Mouse (Mus musculus) cerebellum, adult (tissue): Measurements from ENCODE around the gene Slc9a3r1.

Experiments used
- ATAC-seq: cut with Nextera tagmentation; 2 replicates; pipeline ENCODE4 v1.9.2; 2017; ENCODE audit warnings: mild to moderate bottlenecking, moderate library complexity, mixed read lengths; ENCODE audit not compliant: insufficient number of reproducible peaks, low FRiP score, low TSS enrichment

Gene Slc9a3r1

DNA sequence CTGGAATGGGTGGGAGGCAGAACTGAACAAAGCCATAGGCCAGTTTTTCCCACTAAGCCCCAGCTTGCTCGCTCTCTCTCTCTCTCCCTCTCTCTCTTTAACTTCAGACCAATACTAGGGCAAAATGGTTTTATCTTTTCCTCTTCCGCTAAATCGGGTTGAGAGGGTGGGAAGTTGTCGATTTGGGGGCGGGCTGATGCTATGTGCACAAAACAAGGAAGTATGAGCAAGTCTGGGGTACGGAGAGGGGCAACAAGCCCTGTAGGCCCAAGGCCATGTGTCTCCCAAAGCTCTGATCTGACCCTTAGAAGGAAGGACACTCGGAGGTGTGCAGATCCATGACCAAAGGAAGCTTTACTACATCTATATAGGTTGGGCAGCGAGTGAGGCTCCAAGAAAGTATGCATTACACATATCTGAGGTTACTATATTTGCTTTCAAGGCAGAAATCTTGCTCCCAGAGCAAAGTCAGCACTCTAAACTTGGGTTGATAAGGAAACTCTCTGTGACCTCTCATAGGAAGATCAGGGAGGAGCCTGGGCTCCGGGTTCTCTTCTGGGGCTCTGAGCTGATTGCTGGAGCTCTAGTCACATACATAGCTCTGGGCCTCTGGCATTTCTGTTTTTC, 1.4 kb upstream of the Slc9a3r1 start:
- ATAC-seq = no peak

DNA sequence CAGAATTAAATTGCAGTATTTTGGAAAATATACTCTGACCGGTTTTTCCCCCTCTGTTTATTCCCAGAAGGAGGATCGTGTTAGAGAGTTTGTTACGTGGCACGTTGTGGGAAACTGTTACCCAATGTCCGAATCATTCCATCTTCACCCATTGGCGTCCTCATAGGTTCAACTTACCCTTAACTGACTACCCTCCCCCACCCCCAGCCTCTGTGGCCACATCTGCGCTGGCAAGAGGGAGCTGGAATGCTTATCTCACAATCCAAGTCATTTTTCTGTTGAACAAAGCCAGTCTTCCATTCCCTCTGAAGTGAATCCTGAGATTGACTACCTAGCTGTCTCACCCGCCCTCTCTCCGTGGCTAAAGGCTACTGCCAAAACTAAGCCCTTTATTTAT, 938 bp upstream of the Slc9a3r1 start:
- ATAC-seq = no peak

DNA sequence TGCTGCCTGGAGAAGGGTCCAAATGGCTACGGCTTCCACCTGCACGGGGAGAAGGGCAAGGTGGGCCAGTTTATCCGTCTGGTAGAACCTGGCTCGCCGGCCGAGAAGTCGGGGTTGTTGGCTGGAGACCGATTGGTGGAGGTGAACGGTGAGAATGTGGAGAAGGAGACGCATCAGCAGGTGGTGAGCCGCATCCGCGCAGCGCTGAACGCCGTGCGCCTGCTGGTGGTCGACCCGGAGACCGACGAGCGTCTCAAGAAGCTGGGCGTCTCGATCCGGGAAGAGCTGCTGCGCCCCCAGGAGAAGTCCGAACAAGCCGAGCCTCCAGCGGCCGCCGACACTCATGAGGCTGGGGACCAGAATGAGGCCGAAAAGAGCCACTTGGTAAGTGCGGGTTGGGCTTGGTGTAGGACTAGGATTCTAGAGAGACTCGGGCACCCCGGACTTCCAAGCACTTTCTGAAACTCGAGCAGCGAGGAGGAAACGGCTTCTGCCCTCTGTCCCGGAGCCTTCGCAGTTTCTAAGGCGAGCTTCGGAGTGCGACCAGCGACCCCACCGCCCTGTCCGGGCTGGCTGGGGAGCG, 518 bp downstream of the Slc9a3r1 start:
- no peak for ATAC-seq

DNA sequence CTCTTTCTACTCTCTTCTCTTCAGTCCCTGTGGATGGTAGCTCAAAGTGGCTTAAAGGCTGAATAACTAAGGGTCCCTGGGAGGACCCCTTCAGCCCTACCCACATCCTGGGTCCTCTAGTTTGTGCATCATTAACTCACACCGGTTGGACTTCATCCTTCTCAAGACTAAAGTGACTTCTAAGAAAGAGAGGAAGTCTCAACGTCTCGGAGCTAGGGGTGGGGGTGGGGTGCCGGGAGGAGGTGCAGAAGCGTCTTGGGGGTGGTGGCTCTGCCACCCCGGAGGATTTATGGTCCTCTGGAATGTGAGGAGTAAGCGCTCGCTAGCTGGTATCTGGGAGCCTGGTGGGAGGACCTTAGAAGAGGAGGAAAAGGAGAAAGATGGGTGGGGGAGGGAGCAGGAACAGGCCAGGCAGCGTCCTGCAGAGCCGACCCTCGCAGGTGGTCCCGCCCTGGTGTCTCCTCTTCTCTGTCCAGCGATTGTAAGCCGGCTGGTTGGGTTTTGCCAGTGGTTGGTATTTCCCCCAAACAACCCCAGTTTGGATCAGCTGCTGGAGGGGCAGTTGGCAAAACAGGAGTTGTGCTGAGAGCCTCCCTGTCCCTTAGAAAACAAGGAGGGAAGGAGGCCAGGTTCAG, 1.3 kb downstream of the Slc9a3r1 start:
- ATAC-seq = no peak

DNA sequence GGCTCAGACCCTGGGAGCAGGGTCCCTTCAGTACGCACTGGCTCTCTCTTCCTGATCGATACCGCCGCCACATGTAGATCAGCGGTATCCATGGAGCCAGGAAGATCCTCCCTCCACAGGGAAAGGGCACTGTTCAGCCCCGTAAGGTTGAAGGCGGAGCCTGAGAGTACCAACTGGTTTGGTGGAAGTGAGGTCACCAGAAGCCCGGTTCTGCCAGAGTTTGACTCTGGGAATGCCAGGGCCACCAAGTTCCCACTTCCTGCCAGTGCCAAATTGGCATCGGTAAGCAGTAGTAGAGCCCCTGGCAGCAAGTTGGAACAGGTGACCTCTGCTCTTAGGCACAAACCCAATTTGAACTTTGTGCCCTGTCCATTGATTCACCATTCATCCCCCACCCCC, 1.8 kb downstream of the Slc9a3r1 start:
- ATAC-seq = 0 out of 2 replicates have a peak, but pooled peaks have one; percentile 47

DNA sequence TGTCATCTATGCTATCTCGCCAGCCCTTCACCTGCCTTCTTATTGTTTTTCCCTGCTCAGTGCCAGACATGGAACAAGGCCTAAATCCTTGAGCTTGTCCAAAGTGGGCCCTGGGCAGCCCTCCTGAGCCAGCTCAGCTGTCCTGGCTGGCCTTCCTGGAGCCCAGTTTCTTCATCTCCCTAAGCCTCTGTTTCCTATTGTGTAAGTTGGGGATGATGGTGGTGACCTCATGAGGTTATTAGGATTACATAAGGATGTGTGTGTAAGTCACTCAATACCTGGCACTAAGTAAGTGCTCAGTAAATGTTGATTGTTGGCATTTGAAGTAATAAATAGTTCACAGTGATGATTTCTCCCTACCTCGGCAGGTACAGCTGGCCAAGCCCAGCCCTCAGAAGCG, 3.6 kb downstream of the Slc9a3r1 start:
- no peak for ATAC-seq

DNA sequence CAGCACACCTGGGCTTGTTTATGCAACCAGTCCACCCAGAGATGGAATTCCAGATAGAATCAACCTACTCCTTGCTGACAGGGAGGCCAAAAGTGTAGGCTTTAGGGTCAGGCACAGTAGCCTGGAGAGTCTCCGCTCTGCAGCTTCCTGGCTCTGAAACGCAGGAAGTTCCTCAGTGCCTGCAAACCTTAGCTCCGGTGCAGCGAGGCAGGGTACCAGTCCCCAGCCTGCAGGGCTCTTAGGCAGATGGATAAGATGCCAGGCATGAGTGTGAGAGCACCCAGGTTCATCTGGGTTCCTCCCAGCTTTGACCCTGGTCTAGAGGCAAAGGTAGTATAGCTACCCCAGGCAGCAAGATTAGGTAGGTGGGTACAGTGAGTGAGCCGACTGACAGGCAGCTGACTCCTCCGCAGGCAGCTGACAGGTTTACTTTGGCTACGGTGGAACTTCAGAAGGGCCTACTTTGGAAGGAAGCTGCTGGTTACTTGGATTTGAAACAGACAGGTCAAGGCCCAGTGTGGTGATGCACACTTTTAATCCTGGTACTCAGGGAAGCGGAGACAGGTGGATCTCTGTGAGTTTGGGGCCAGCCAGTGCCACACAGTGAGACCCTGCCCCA, 4.6 kb downstream of the Slc9a3r1 start:
- ATAC-seq = no peak

DNA sequence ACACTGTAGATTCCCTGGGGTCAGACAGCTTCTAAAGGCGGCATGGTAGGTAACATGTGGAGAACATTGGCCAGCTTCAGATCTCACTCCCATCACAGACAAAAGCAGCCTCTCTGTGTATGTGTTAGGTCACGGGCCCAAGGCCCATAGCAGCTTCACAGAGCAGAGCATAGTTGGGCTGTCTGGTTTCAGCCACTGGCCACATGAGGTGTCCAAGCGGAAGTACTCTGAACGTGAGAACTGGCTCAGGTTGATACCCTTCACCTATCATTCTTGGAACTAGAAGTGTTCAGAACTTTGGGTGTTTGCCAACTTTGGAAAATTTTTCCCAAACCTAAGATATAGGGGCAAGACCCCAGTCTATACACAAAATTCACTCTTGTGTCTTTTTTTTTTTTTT, 6.3 kb downstream of the Slc9a3r1 start:
- no peak for ATAC-seq

DNA sequence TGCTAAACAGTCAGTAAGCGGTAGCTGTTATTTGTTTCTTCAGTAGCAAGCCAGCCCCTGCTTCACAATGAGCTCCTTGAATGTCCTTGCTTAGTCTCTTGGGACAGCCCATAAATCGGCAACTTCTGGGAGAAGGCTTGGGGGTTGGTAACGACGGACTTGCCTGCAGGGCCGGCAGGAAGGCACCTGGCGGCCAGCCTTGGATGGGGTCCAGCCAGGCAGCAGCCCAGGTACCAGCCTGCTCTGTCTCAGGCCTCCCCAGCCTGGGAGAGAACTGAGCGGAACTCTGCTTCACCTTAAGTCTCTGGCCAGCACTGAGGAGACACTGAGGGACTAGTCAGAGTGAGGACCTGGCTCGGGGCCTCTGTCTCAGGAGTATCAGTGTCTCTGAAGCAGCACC, 8.0 kb downstream of the Slc9a3r1 start:
- no peak for ATAC-seq

DNA sequence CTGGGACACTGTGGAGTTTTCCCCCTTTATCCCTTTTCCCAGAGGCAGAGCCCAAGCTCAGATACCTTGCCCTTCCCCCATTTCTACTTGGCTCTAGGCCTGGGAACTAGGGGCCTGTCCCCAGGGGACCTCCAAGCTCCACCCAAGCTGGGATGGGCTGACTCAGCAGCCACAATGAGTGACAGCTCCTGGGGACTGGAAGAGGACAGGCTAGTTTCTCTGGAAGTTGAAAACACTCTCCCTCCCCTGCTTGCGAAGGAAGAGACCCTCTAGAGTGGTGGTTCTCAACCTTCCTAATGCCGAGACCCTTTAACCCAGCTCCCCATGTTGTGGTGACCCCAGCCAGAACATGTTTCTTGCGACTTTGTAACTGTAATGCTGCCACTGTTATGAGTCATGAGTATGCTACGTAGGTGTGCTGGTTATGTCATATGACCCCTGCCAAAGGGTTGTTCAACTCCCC, 9.7 kb downstream of the Slc9a3r1 start:
- ATAC-seq = no peak

DNA sequence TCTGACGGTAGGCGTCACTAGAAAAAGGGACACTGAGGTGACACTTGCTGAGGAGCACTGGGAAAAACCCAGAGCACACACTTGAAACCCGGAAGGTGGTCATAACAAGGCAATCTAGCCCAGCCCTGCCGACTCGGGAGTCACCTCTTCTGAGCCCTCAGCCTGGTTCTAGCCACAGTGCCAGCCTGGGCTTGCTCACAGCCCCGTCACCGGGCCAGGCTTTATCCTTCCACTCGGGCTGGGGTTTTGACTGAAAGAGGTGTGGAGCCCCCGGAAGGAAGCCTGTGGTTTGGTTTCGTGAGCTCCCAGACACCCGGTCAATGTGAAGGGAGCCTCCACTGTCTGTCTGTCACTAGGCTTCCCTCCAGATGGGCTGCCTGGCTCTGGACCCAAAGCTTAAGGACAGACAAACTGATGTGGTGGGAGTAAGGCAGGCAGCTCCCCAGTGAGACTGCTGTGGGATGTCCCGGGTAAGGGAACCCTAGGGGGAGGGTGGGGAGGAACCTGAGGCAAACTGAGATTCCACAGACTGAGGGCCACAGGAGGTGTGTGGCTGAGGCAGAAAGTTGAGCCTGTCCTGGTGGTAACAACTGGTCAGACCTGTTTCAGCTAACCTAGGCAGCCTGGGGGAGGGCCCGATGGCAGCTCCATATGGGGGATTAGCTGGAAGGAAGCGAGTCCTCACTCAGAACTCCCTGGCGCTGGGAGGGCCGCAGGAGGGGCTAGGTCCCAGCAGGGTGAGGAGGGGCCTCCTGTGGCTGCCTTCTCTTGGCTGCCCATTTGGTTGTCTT, 10.6 kb downstream of the Slc9a3r1 start:
- no peak for ATAC-seq

DNA sequence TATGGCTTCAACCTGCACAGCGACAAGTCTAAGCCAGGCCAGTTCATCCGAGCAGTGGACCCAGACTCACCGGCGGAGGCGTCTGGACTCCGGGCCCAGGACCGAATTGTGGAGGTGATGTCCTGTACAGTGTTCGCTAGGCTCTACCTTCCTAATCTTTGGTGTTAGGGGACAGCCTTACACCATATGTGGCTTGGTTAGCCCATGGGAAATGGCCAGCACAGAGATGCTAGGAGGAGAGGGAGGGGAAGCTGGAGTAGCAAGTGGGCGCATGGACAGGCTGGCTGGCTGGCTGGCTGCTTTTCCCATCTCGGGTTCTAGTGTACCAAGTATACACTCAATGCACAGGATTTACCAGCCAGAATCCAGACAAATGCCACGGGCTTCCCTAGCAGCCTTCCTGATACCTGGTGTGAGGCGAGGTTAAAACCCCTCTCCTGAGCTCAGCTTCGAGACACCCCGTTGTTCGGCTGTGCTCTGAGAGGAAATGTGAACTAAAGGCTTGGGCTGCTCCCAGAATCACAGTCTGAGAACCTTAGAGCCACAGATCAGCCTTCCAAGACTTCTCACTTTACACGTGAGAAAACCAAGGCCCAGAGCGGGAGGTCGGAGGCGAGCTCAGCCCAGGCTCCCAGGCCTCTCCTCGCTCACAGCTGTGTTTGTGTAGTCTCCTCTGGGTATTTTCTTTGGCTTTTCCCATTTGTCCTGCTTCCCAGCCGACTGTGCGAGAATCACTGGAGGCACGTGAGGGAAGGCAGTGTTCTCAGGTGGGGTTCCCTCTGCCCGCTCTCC, 13.5 kb downstream of the Slc9a3r1 start:
- ATAC-seq = no peak

DNA sequence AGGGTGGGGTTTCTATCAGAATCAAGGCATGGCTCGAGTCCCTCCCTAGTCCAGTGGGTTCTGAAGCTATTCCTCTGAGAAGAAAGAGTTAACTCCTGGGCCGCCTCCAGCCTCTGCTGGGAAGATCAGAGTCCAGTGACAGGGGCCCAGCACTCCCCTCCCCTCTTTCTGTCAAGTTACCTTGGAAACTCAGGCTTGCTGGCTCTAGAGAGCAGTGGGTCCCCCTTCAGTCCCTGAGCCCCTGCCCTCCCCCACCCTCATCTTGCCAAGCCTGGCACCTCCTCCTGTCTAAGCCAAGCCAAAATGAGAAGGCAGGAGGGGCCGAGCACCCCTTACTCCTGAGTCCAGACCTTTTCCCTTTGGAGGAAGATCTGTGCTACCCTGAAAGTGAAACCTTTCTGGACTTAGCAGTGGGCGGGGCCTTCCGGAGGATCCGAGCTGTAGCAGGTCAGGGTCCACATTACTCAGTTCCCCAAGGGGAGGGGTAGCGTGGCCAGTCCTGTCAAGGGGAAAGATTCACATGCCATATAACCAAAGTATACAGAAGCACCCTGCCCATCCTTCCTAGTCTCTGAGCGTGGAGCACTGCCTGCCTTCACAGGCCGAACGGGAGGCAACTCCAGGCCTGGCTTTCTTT, 14.5 kb downstream of the Slc9a3r1 start:
- ATAC-seq = no peak

DNA sequence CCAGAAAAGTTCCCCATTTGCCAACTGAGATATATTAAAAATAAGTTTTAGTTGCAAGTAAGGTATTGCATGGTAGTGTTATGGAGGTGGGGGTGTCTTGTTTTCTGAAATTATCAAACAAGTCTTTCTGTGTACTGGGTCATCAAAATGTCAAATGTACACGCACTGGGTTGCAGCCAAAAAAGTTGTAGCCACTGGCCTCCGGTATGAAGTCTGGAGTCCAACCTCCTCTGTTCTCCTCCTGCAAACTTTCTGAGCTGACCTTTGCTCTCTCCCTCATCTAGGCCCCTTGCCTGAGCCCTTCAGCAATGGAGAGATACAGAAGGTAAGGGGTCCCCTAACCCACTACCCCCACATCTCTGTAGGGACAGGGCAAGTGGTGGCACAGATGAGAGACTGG, 15.6 kb downstream of the Slc9a3r1 start:
- ATAC-seq = no peak

DNA sequence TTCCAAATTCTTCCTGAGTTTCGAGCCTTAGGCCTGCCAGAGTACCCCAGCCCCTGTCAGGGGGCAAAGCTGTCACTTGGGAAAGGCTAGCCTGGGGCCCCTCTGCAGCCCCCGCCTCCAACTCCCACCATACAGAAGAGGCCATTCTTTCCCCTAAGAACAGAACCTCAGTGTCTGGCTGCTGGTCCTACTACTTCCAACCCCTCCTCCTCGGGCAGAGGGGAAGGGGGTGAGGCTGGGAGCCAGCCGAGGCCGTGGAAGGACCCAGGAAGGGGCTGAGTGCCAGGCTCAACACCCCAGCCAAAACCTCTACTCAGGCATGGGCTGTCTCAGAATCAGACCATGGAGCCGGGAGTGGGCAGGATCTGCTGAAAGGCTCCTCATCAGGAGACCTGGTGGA, 16.1 kb downstream of the Slc9a3r1 start:
- ATAC-seq = no peak

DNA sequence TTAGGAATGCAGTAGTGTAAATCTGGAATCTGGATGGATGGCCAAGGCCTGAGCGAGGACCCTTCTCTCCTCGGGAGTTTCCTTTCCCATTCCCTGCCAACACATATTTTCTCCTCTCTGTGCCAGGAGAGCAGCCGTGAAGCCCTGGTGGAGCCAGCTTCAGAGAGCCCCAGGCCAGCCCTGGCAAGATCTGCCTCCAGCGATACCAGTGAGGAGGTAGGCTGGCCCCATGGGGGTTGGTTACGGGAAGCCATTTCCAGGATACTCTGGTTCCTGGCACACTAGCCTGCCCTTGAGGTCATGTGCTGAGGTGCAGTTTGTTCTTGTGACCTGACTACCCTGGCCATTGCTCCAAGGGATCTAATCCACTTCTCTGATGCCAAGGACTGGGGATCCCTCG, 16.7 kb downstream of the Slc9a3r1 start:
- ATAC-seq = no peak

DNA sequence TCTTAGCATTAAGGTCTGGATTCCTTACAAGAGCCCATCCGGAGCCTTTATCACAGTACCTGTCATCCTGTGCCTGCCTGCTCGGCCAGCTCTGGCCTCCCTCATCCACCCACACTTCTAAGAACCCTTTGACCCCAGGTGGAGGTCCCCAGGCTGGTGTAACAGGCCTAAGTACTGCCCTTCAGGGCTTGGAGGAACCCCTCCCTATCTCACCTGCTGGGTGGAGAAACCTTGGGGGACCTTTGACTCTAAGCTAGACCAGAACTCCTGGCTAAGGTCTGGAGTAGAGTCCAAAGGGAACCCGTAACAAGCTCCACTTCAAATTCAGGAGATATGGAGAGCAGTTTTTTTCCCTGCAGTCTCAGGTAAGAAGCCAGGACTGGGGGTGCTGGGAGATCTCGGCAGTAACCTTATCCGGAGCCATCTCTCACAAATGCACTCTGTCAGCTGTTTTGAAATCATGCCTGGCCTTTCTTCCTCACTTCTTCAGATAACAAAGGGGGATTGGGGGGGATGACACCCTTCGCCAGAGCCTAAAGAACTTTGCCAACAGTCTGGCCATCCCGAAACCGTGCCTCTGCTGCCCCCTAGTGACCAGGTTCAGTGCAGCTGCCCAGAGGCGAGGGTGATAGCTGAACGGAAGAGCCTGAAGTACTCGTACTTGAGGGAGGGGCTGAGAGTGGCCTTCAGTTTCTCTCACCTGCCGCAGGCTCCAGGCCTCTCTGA, 18.9 kb downstream of the Slc9a3r1 start:
- no peak for ATAC-seq

DNA sequence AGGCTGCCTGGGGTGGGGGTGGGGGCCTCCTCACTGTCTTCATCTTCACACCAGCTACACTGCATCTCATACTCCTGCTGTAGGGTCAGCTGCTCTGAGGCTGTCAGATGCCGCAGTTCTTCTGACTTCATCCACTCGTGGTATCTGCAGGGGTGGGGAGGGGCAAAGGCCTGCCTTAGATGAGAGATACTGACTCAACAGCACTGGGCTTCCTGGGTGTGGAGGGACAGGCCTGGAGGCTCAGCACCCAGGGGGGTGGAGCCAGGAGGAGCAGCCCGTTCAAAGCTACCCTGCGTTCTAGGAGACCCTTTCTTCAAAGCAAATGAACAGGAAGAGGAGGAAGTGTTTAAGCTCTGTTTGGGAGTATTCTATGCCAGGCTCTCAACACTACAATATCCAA, 21.8 kb downstream of the Slc9a3r1 start:
- ATAC-seq = no peak

DNA sequence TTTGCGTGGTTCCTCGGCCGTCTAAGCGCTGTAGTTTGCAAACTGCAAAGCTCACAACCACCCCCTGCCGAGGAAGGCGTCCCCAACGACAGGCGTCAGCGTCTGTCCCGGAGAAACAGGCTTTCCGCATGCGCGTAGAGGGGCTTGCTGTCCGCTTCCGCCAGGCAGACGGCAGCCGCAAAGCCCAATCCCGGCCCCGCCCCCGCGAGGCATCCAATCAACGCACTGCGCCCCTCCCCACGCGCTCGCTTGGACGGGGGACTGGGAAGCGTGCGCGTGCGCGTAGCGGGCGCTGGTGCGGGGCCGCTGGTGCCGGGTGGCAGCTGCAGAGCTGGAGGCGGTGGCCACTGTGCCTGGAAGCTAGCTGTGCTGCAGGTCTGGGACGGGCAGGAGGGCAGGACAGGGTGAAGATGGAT, 24.1 kb downstream of the Slc9a3r1 start, which contains the start of gene Tmem104:
Tmem104 (plus strand) TSS at position 264 of the 416 bp plus-strand sequence.
- peak; percentile 85 for ATAC-seq
